In the genomic region with DNA sequence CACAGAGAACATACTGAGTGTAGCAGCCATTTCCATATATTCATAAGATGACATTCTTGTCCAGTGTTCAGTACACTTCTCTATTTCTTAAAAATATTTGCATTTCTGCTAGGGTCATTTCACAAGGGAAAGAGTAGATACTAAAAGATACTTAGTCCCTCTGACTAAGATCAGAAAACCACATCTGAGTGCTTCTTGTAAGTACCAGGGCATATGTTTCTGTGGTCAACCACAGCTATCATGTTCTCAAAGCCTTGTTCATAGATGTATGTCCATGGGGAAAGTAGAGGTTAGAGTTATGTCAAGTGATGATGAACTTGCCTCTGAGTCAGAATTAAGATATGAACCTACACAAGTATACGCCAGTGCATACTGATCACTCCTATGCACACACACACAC, we compare ENCODE assay signal across 23 mouse cellular contexts.
"Had no signal": no experiment of that assay in that cellular context is flagged by ENCODE, and none has a peak within 500 bp of the region (broad histone marks: within the 10 kb centered on the region; RNA-seq: fewer than 3 reads in every experiment).

No protein-coding gene starts in this region.

- ATAC-seq: liver, postnatal 0 days; midbrain, embryonic 15.5 days had no signal

- H3K9me3 ChIP-seq: kidney, embryonic 15.5 days; limb, embryonic 12.5 days; limb, embryonic 15.5 days; midbrain, embryonic 12.5 days; midbrain, embryonic 15.5 days; neural tube, embryonic 12.5 days; neural tube, embryonic 15.5 days; stomach, embryonic 15.5 days had no signal

- H3K4me2 ChIP-seq: kidney, embryonic 15.5 days; limb, embryonic 12.5 days; limb, embryonic 15.5 days; liver, embryonic 11.5 days; lung, embryonic 14.5 days; midbrain, embryonic 12.5 days; midbrain, embryonic 15.5 days; neural tube, embryonic 12.5 days; neural tube, embryonic 15.5 days; stomach, embryonic 15.5 days had no signal

- H3K27me3 ChIP-seq: kidney, embryonic 15.5 days; limb, embryonic 12.5 days; limb, embryonic 15.5 days; midbrain, embryonic 12.5 days; midbrain, embryonic 15.5 days; neural tube, embryonic 12.5 days; neural tube, embryonic 15.5 days; stomach, embryonic 15.5 days had no signal

- H3K4me1 ChIP-seq: kidney, embryonic 15.5 days; limb, embryonic 12.5 days; limb, embryonic 15.5 days; midbrain, embryonic 12.5 days; midbrain, embryonic 15.5 days; neural tube, embryonic 12.5 days; neural tube, embryonic 15.5 days; stomach, embryonic 15.5 days had no signal

- H3K4me3 ChIP-seq: kidney, embryonic 15.5 days; limb, embryonic 12.5 days; limb, embryonic 15.5 days; midbrain, embryonic 12.5 days; midbrain, embryonic 15.5 days; neural tube, embryonic 12.5 days; neural tube, embryonic 15.5 days; stomach, embryonic 15.5 days had no signal

- DNase-seq: kidney, adult 11 months; kidney, adult 8-10 months; kidney, postnatal 10 days; kidney, postnatal 4 days; left cerebral cortex, postnatal 4 days; liver, postnatal 0 days; lung, embryonic 14.5 days; lung, postnatal 10 days; lung, postnatal 36 days; retina, postnatal 1 day; right cerebral cortex, postnatal 25 days; spleen, adult 18-20 months; thymus, postnatal 25 days had no signal

- H3K36me3 ChIP-seq: kidney, embryonic 15.5 days; limb, embryonic 12.5 days; limb, embryonic 15.5 days; midbrain, embryonic 12.5 days; midbrain, embryonic 15.5 days; neural tube, embryonic 12.5 days; neural tube, embryonic 15.5 days; stomach, embryonic 15.5 days had no signal

- H3K27ac ChIP-seq: kidney, embryonic 15.5 days; limb, embryonic 12.5 days; limb, embryonic 15.5 days; liver, embryonic 14.5 days; midbrain, embryonic 12.5 days; midbrain, embryonic 15.5 days; neural tube, embryonic 12.5 days; neural tube, embryonic 15.5 days; stomach, embryonic 15.5 days had no signal

- H3K9ac ChIP-seq: kidney, embryonic 15.5 days; limb, embryonic 12.5 days; limb, embryonic 15.5 days; liver, embryonic 14.5 days; liver, postnatal 0 days; lung, embryonic 14.5 days; midbrain, embryonic 12.5 days; midbrain, embryonic 15.5 days; neural tube, embryonic 12.5 days; neural tube, embryonic 15.5 days; stomach, embryonic 15.5 days had no signal
